Mouse (Mus musculus) colon, adult 2 months (tissue): ENCODE results near the gene Amelx. TPM values are rescaled to one million over a fixed set of nuclear protein-coding genes. Genes with fewer than 3 reads are reported as not detected.

ENCODE experiments used
- polyA plus RNA-seq: library from polyadenylated mRNA; depleted of rRNA; stranded (reverse); fragments of >200 nt; gene quantifications from 2 replicates; pipeline ENCODE4 v1.2.3, GENCODE M21; 2012; rRNA removed

Amelx gene
- not detected in 2 replicates for polyA plus RNA-seq

GRCm38 (mm10) chrX:169187100-169187499, at the start of gene Amelx:
Gene Amelx, minus strand, starts transcription at chrX:169187200.

Other genes with a start within 250 kb of the Amelx start
- gene Hccs, start 133.2 kb upstream of the Amelx start, polyA plus RNA-seq: 9.0 and 11.6 TPM in 2 replicates